Mouse (Mus musculus) G1E (cell line): ENCODE measurements around the gene Zfp882. TPM values are rescaled to one million over a fixed set of nuclear protein-coding genes. Genes with fewer than 3 reads are reported as not detected.
"Not testable (repeated sequence)": the region's sequence is repeated elsewhere in the genome, so short reads cannot be mapped to it uniquely, and the experiment has no call there.

ENCODE experiments used
- ATAC-seq: 2 replicates; pipeline ENCODE4 v1.8.0; 2016; ENCODE audit warnings: mild to moderate bottlenecking; ENCODE audit not compliant: insufficient number of reproducible peaks, poor library complexity, low FRiP score, severe bottlenecking; ENCODE audit errors: extremely low read depth
- DNase-seq: peaks from one replicate; pipeline ENCODE4 v3.0.0; 2012; ENCODE audit warnings: low spot score
- H3K27me3 ChIP-seq: 2 replicates; pipeline ENCODE4 v1.6.1; 2012; ENCODE audit warnings: mild to moderate bottlenecking, low read length, inconsistent platforms; ENCODE audit not compliant: insufficient read depth
- H3K36me3 ChIP-seq: replicated peaks from 2 replicates; pipeline ENCODE3; 2012; ENCODE audit warnings: mild to moderate bottlenecking, inconsistent platforms
- H3K4me1 ChIP-seq: 2 replicates; pipeline ENCODE4 v1.6.1; 2012; ENCODE audit warnings: low read depth, low read length, inconsistent platforms, mixed read lengths; ENCODE audit not compliant: insufficient read depth
- H3K4me3 ChIP-seq: 2 replicates; pipeline ENCODE4 v1.5.1; 2012; ENCODE audit warnings: low read depth, mild to moderate bottlenecking, inconsistent platforms, low read length, moderate library complexity, mixed read lengths
- H3K9me3 ChIP-seq: replicated peaks from 2 replicates; pipeline ENCODE4 v1.6.1; 2012; ENCODE audit warnings: inconsistent platforms
- CTCF ChIP-seq: IDR thresholded peaks from 2 replicates; pipeline ENCODE4 v1.5.1; 2012; ENCODE audit warnings: low read depth, low read length, inconsistent platforms, mixed read lengths
- GATA1 ChIP-seq: IDR thresholded peaks from 2 replicates; pipeline ENCODE4 v1.6.1; 2012; ENCODE audit warnings: borderline replicate concordance, low read length, inconsistent platforms, mixed read lengths
- GATA2 ChIP-seq: IDR thresholded peaks from 2 replicates; pipeline ENCODE4 v1.6.1; 2012; ENCODE audit warnings: low read depth, low read length, inconsistent platforms, borderline replicate concordance
- POLR2AphosphoS5 ChIP-seq: IDR thresholded peaks from 2 replicates; pipeline ENCODE4 v1.6.1; 2012; ENCODE audit warnings: low read depth, low read length, inconsistent platforms; ENCODE audit not compliant: insufficient replicate concordance
- TAL1 ChIP-seq: conservative IDR thresholded peaks from 2 replicates; pipeline ENCODE4 v1.6.1; 2012; ENCODE audit warnings: low read depth, low read length, inconsistent platforms, mixed read lengths
- polyA plus RNA-seq: library from polyadenylated mRNA; stranded (reverse); fragments of >175 nt; gene quantifications from 2 replicates; pipeline ENCODE4 v1.2.3, GENCODE M21; 2012
- total RNA-seq, 2 experiments: library from RNA; stranded (forward) in 1 of 2; stranded (reverse) in 1 of 2; fragments of 200-1000 nt in 1 of 2; fragments of >200 nt in 1 of 2; fragmentation: Nextera tagmentation in 1 of 2; gene quantifications; 2 replicates each; pipeline ENCODE4 v1.2.3; 2014 to 2017

The Zfp882 gene
- total RNA-seq (2014; fragmentation: Nextera tagmentation) = 7.0 and 9.2 TPM in 2 replicates
- 5.4 and 6.8 TPM in 2 replicates for total RNA-seq (2017)
- polyA plus RNA-seq = 0.47 and 0.62 TPM in 2 replicates

- H3K4me3 ChIP-seq = peak within 1 kb of the TSS; percentile 77
- H3K36me3 ChIP-seq = no peaks in the 10 kb centered on the region
- H3K4me1 ChIP-seq = peaks cover 5% of the 10 kb centered on the region
- DNase-seq = peak; percentile 33
- ATAC-seq = peak; percentile 75
- TF ChIP-seq POLR2AphosphoS5 = no peak
- no peak for TF ChIP-seq CTCF
- no peak for TF ChIP-seq GATA1
- no peak for TF ChIP-seq TAL1
- TF ChIP-seq GATA2 = no peak
- no peaks in the 10 kb centered on the region for H3K27me3 ChIP-seq
- H3K9me3 ChIP-seq = peaks cover 6% of the 10 kb centered on the region
Observed at GRCm38 (mm10) chr8:71908309-71909261, at the start of gene Zfp882, which contains the start of gene Zfp617. TSS of gene Zfp882 (plus strand) at chr8:71908608. TSS of gene Zfp617 (plus strand) at chr8:71908635.

- not testable (repeated sequence) for DNase-seq, ATAC-seq, H3K9me3 ChIP-seq, H3K4me1 ChIP-seq, H3K36me3 ChIP-seq, H3K4me3 ChIP-seq, H3K27me3 ChIP-seq
Observed at GRCm38 (mm10) chr8:71861551-71861950, 46.9 kb upstream of the Zfp882 start.

- H3K4me1 ChIP-seq, H3K9me3 ChIP-seq, H3K36me3 ChIP-seq, ATAC-seq, H3K4me3 ChIP-seq, H3K27me3 ChIP-seq, DNase-seq: not testable (repeated sequence)
Observed at GRCm38 (mm10) chr8:71862038-71862437, 46.4 kb upstream of the Zfp882 start.

GRCm38 (mm10) chr8:71881618-71882274 is 26.7 kb upstream of the Zfp882 start, which contains the start of gene Zfp709:
TSS of gene Zfp709 (plus strand) at chr8:71882019.
- peaks cover 11% of the 10 kb centered on the region for H3K36me3 ChIP-seq
- DNase-seq = peak; percentile 41

GRCm38 (mm10) chr8:71900666-71901065 is 7.7 kb upstream of the Zfp882 start:
- H3K4me3 ChIP-seq, H3K9me3 ChIP-seq, H3K27me3 ChIP-seq, H3K36me3 ChIP-seq, DNase-seq, H3K4me1 ChIP-seq, ATAC-seq: not testable (repeated sequence)

More at GRCm38 (mm10) chr8:71881618-71882274, 26.7 kb upstream of the Zfp882 start, which contains the start of gene Zfp709:
- peak; percentile 57 for ATAC-seq
- Histone ChIP-seq H3K4me1 (peaks cover 4% of the 10 kb centered on the region; the same call in 1 of the 2 replicates), H3K27me3 (peaks cover 3% of the 10 kb centered on the region), H3K9me3 (peaks cover 8% of the 10 kb centered on the region), H3K4me3 (peak within 1 kb of the TSS; percentile 75)
- TF ChIP-seq POLR2AphosphoS5 (no peak), CTCF (no peak)

GRCm38 (mm10) chr8:71903084-71903483 is 5.3 kb upstream of the Zfp882 start:
- not testable (repeated sequence) for H3K4me3 ChIP-seq, H3K27me3 ChIP-seq, H3K9me3 ChIP-seq, H3K4me1 ChIP-seq, ATAC-seq, DNase-seq, H3K36me3 ChIP-seq

GRCm38 (mm10) chr8:71906809-71907208 is 1.6 kb upstream of the Zfp882 start:
- peaks cover 6% of the 10 kb centered on the region for H3K9me3 ChIP-seq
- no peak for DNase-seq
- ATAC-seq = no peak
- no peaks in the 10 kb centered on the region for H3K27me3 ChIP-seq
- peaks cover 5% of the 10 kb centered on the region for H3K4me1 ChIP-seq
- H3K4me3 ChIP-seq = no peak overlapping the region
- H3K36me3 ChIP-seq = no peaks in the 10 kb centered on the region
- TF ChIP-seq GATA2 (no peak), CTCF (no peak), GATA1 (no peak), POLR2AphosphoS5 (no peak), TAL1 (no peak)
